Mouse (Mus musculus) mouse embryonic stem cell (cell line): ENCODE measurements around the gene Catsperg1.

Experiments
- in situ Hi-C, 2 experiments: fragments of 300-500 bp; cut with MboI; formaldehyde crosslinking; loops; 1 replicate in 1 of 2; 3 replicates in 1 of 2; pipeline ENCODE4 v1.14.3; 2019 to 2020; ENCODE audit warnings: low sequenced_read_pairs in 2 of 2, low pct_unique_long_range_greater_than_20kb in 1 of 2, mixed read lengths in 1 of 2; ENCODE audit not compliant: unreplicated experiment in 1 of 2

Catsperg1 gene

GRCm38 (mm10) chr7:29179323-29179722 is 34.5 kb downstream of the Catsperg1 start:
- in situ Hi-C loops = no loop called here

GRCm38 (mm10) chr7:29178106-29178505 is 35.7 kb downstream of the Catsperg1 start:
- in situ Hi-C loops = no loop called here

GRCm38 (mm10) chr7:29172390-29173016 is 41.3 kb downstream of the Catsperg1 start:
- in situ Hi-C loops = no loop called here

GRCm38 (mm10) chr7:29171562-29172097 is 42.2 kb downstream of the Catsperg1 start:
- in situ Hi-C loops = no loop called here

- in situ Hi-C loops = no loop called here
Measured at GRCm38 (mm10) chr7:29170755-29171561, 42.9 kb downstream of the Catsperg1 start.

GRCm38 (mm10) chr7:29170066-29170754 is 43.6 kb downstream of the Catsperg1 start, which contains the start of the genes Ggn and Spred3:
Ggn (plus strand) TSS chr7:29170210.
Spred3 (minus strand) TSS chr7:29170411.
- in situ Hi-C loops = no loop called here

GRCm38 (mm10) chr7:29169231-29170065 is 44.4 kb downstream of the Catsperg1 start:
- in situ Hi-C loops = no loop called here

- in situ Hi-C loops = no loop called here
Measured at GRCm38 (mm10) chr7:29168791-29169230, 45.0 kb downstream of the Catsperg1 start.

GRCm38 (mm10) chr7:29168121-29168695 is 45.6 kb downstream of the Catsperg1 start:
- in situ Hi-C loops = no loop called here

- in situ Hi-C loops = no loop called here
Measured at GRCm38 (mm10) chr7:29167656-29168055, 46.2 kb downstream of the Catsperg1 start.

GRCm38 (mm10) chr7:29162750-29163525 is 50.9 kb downstream of the Catsperg1 start:
- in situ Hi-C loops = no loop called here

- in situ Hi-C loops = no loop called here
Measured at GRCm38 (mm10) chr7:29162294-29162693, 51.5 kb downstream of the Catsperg1 start.

- in situ Hi-C loops = no loop called here
Measured at GRCm38 (mm10) chr7:29158264-29158663, 55.6 kb downstream of the Catsperg1 start.

GRCm38 (mm10) chr7:29155838-29156782 is 57.7 kb downstream of the Catsperg1 start, which contains the start of gene Fam98c:
Fam98c (minus strand) TSS chr7:29156234.
- in situ Hi-C loops = no loop called here

GRCm38 (mm10) chr7:29155196-29155837 is 58.5 kb downstream of the Catsperg1 start:
- in situ Hi-C loops = no loop called here
